Mouse (Mus musculus) CD8-positive naive resting alpha-beta T cell, adult 57 days (primary cell): ENCODE data around the gene Ctps2. TPM values are rescaled to one million over a fixed set of nuclear protein-coding genes. Genes with fewer than 3 reads are reported as not detected.

Experiments
- total RNA-seq: library from RNA; stranded (reverse); gene quantifications from one replicate; pipeline ENCODE4 v1.2.4, GENCODE M21; 2023

The Ctps2 gene
- total RNA-seq = 145 TPM

DNA sequence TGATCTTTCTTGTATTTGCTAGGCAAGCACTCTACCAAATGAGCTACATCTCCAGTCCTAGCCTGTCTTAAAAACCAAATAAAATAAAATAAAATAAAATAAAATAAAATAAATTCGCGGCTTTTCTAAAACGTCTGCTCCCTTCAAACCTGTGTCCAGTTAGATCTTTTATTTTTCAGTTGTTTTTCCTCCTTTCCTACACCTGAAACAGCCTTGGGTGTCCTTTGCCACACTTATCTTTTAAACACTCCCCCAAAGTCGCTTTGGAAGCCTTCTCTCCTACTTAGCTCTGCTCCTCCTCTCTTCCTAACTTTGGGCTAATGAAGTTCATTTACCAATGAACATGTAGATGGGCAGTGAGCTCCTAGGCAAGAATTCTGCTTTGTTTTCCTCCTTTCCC, at the start of gene Ctps2:
TSS of gene Ctps2 (plus strand) at position 301 of the 400 bp plus-strand sequence.

DNA sequence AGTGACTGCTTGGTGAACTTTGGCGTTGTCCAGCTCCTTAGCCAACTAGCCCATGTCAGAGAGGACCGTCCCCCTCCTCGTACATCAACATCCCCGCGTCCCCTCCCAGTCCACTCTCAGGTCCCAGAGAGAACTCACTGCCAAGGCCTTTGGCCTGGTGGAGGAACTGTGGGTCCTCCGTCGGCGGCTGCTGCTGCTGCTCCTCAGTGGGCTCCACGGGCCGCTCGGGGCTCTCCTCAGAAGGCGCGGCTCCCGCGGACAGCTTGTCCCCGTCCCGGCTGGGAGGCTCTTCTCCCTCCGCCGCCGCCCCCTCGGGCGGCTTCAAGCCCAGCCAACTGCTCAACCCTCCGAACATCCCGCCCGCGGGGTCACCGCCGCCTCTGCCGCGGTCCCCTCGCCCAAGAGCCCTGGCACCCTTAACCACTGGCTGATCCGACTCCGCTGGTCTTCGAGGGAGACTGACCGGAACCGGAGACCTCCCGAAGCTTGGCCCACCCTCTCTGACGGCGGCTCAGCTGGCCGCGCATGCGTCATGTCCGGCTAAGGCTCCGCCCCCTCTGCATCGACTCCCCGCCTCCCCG, 13.0 kb upstream of the Ctps2 start, which contains the start of gene Syap1:
TSS of gene Syap1 (minus strand) at position 517 of the 581 bp plus-strand sequence.

DNA sequence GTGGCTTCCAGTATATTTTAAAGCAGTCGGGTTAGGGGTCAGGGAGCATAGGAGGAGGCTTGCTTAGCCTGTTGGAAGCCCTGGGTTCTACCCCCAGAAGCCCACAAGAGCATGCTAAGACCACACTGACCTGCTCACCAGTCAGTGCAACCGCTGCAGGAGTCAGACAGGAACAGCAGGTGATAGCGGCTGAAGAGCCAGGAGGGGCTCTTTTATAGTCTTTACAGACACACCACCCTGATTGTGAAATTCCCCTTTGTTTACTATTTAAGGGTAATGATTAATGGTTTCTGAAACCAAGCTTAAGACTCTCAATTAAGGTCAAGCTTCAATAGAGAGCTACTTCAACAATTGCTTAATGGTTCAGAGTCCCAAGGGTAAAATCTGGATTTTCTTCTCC, 63.3 kb downstream of the Ctps2 start, which contains the start of gene S100g:
TSS of gene S100g (minus strand) at position 217 of the 400 bp plus-strand sequence.

Other genes with a start within 250 kb of the Ctps2 start
- 116 TPM for gene Rbbp7, start 140.8 kb upstream of the Ctps2 start, total RNA-seq
- gene Txlng, start 71.8 kb upstream of the Ctps2 start, total RNA-seq = 33.3 TPM
- gene Syap1, start 12.8 kb upstream of the Ctps2 start, total RNA-seq = 19.0 TPM
- not detected for gene S100g, start 63.4 kb downstream of the Ctps2 start, total RNA-seq